Mouse (Mus musculus): ENCODE results near the gene Adcyap1r1. TPM values are rescaled to one million over a fixed set of nuclear protein-coding genes. Genes with fewer than 3 reads are reported as not detected.

Gene Adcyap1r1
- total RNA-seq, 1 experiment from 2014 or later, result not detected

- no peak for ATAC-seq (replicated peaks in 1 of 2; ENCODE audit: insufficient read depth in 1 of 2, low FRiP score in 2 of 2, low TSS enrichment in 1 of 2, low read depth in 1 of 2, poor library complexity in 2 of 2, severe bottlenecking in 2 of 2)
Observed at GRCm38 (mm10) chr6:55520237-55521095, 68.7 kb downstream of the Adcyap1r1 start.

- ATAC-seq (replicated peaks in 1 of 2; ENCODE audit: insufficient read depth in 1 of 2, low FRiP score in 2 of 2, low TSS enrichment in 1 of 2, low read depth in 1 of 2, poor library complexity in 2 of 2, severe bottlenecking in 2 of 2), result peak; percentile 95 to 96
Observed at GRCm38 (mm10) chr6:55536469-55536868, 84.7 kb downstream of the Adcyap1r1 start.

GRCm38 (mm10) chr6:55539196-55539595, 87.4 kb downstream of the Adcyap1r1 start:
- ATAC-seq (replicated peaks in 1 of 2; ENCODE audit: insufficient read depth in 1 of 2, low FRiP score in 2 of 2, low TSS enrichment in 1 of 2, low read depth in 1 of 2, poor library complexity in 2 of 2, severe bottlenecking in 2 of 2), result no peak

- no peak for ATAC-seq (replicated peaks in 1 of 2; ENCODE audit: insufficient read depth in 1 of 2, low FRiP score in 2 of 2, low TSS enrichment in 1 of 2, low read depth in 1 of 2, poor library complexity in 2 of 2, severe bottlenecking in 2 of 2)
Observed at GRCm38 (mm10) chr6:55542359-55542758, 90.6 kb downstream of the Adcyap1r1 start.

- no peak for ATAC-seq (replicated peaks in 1 of 2; ENCODE audit: insufficient read depth in 1 of 2, low FRiP score in 2 of 2, low TSS enrichment in 1 of 2, low read depth in 1 of 2, poor library complexity in 2 of 2, severe bottlenecking in 2 of 2)
Observed at GRCm38 (mm10) chr6:55543345-55543744, 91.6 kb downstream of the Adcyap1r1 start.

- ATAC-seq (replicated peaks in 1 of 2; ENCODE audit: insufficient read depth in 1 of 2, low FRiP score in 2 of 2, low TSS enrichment in 1 of 2, low read depth in 1 of 2, poor library complexity in 2 of 2, severe bottlenecking in 2 of 2), result no peak
Observed at GRCm38 (mm10) chr6:55549211-55549610, 97.4 kb downstream of the Adcyap1r1 start.

- 0 out of 4 replicates have a peak, but pooled peaks of 1 of the 2 experiments have one; percentile 25 for ATAC-seq (replicated peaks in 1 of 2; ENCODE audit: insufficient read depth in 1 of 2, low FRiP score in 2 of 2, low TSS enrichment in 1 of 2, low read depth in 1 of 2, poor library complexity in 2 of 2, severe bottlenecking in 2 of 2)
Observed at GRCm38 (mm10) chr6:55550926-55551325, 99.1 kb downstream of the Adcyap1r1 start.

Other genes with a start within 250 kb of the Adcyap1r1 start
- 10.2 and 14.9 TPM in 2 replicates for gene Mindy4, start 248.6 kb upstream of the Adcyap1r1 start, total RNA-seq (2017)
- gene Aqp1, start 115.5 kb upstream of the Adcyap1r1 start, total RNA-seq (2017), result 12.3 and 60.0 TPM in 2 replicates
- not detected in 2 replicates for gene Ghrhr, start 75.7 kb upstream of the Adcyap1r1 start, total RNA-seq (2017)
- not detected in 2 replicates for gene Neurod6, start 229.3 kb downstream of the Adcyap1r1 start, total RNA-seq (2017)

All from hematopoietic stem cell, adult 5-6 weeks (primary cell).